Mouse (Mus musculus) spleen, adult 2 months (tissue): ENCODE data around the gene Engase.

Source experiments
- CTCF ChIP-seq: fragments of 200-500 bp; IDR thresholded peaks from 2 replicates; pipeline ENCODE4 v1.5.1; 2011; ENCODE audit warnings: mild to moderate bottlenecking, inconsistent platforms; ENCODE audit not compliant: insufficient read depth, insufficient read length, insufficient replicate concordance; ENCODE audit errors: extremely low read depth
- POLR2A ChIP-seq: fragments of 200-500 bp; IDR thresholded peaks from 2 replicates; pipeline ENCODE4 v1.6.1; 2011; ENCODE audit warnings: low read depth, low read length, inconsistent platforms

DNA sequence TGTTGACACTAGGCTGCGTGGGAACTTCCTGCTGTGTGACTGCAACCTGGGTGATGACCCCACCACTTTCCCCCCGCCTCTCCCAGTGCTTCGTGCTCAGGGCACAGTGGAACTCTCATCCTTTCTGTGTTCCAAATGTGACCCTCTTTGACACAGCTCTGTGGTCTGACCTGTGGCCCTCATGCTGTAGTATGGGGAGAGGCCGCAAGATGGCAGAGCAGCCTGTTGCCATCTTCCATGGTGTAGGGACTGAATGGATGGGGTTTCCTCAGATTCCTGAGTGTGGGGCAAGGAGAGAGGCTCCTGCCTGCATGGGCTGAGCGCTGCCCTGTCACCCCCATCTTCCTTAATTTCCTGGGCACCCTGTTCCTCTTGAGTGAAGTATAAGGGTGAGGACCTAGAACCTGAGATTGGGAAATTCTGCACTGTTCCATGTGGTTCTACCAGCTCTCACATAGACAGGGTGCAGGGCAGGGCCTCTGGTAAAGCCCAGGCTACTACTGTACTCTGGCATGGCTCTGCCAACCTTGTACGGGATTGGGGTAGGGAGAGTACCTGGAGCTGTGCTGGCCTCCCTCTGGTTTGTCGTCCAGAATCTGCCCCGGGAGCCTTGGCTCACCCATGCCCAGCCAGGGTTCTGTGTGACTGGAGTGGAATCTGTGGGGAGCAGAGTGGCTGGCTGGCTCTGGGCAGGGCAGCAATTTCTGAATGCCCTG lies 11.7 kb downstream of the Engase start:
- TF ChIP-seq POLR2A = no peak
- no peak for TF ChIP-seq CTCF
